Mouse (Mus musculus): ENCODE results near the gene Tmed6.
"Not testable (repeated sequence)": the region's sequence is repeated elsewhere in the genome, so short reads cannot be mapped to it uniquely, and the experiment has no call there.

Tmed6 gene

DNA sequence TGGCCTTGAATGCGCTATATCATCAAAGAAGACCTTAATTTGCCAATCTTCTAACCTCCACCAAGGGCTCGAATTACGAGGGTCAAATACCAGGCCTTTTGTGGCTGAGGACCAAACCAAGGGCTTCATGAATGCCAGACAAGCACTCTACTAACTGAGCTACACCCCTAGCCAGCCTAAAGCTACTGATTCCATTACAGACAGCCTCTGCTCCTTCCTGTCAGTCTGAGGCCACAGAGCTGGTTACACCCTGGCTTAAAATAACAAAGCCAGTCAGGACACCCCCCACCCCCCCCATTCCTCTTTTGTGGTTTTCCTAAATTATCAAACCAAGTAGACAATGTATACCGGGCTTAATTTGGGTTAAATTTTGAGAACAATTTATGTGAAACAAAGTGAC lies 8.3 kb upstream of the Tmed6 start:
- DNase-seq, result no peak

DNA sequence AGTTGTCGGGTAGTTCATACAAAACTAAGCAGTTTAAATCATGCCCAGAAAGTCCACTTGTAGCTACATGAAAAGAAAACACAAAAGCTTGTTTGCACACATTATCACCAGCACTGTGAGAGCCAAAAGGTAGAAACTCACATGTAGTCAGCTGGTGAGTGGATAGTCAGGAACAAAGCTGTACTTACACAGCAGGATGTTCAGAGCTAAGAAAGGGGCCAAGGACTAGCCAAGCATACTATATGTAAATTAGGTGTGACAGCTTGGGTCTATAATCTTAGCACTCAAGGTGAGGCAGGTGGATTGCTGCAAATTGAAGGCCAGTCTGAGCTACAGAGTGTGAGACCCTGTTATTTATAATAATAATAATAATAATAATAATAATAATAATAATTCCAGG lies 2.8 kb downstream of the Tmed6 start:
- DNase-seq, result no peak

DNA sequence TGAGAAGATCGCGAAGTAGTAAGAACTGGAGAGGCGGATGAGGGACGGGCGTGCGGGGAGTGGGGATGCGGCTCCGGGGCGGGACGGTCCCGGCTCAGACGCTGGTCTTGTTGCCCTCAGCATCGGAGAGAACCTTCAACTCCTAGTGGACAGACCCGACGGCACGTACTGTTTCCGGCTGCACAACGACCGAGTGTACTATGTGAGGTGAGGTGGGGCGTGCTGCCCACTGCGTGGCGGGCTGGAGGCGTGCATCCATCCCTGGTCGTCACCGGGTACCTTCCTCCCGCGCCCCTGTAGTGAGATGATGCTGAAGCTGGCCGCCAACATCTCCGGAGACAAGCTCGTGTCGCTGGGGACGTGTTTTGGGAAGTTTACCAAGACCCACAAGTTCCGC lies 8.5 kb downstream of the Tmed6 start:
- DNase-seq, result no peak

- peak; percentile 92 to 95 for DNase-seq
These were observed 9.1 kb downstream of the Tmed6 start, which contains the start of the genes Cog8 and Nip7 for GRCm38 (mm10) chr8:107056076-107056972. Gene Cog8 (minus strand): TSS chr8:107056689. Gene Nip7 (plus strand): TSS chr8:107056877.

- DNase-seq, result no peak
These were observed 13.4 kb downstream of the Tmed6 start for GRCm38 (mm10) chr8:107052046-107052445.

GRCm38 (mm10) chr8:107049480-107049879 lies 16.0 kb downstream of the Tmed6 start:
- no peak for DNase-seq

DNA sequence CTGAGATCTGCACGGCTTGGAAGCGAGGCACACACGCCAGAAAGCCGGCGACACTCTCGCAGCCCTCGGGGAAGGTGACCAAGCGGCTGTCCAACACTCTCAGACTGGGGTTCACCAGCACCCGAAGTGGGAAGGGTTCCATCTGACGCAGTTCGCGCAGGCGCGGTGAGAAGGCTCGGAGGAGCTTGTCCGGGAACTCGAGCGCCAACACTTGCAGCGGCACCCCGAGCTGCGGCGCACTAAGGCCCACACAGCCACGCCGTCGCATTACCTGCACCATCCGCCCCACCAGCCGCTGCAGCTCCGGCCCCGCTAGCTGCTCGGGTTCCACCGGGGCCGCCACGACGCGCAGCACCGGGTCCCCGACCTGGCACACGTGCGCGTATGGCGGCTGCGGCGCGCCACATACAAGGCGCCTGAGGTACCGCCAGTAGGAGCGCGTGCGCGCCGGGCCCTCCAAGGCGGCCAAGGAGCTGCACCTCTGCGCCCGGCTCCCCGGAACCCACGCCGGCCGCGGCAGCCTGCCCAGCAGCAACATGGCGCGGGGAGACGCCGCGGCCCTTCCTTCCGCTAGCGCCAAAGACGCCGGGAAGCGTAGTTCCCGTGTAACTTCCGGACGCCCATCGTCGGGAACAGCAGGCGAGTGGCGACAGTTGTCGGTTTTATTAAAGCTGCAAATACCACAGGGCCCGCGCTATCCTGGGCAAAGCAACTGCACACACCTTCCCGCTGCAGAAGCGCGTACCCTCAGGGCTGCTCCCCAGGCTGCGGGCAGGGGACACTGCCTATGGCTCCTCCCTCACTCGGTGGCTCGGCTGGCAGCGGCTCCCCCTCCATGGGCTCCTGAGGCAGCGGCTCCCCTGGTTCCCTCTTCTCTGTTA lies 17.1 kb downstream of the Tmed6 start, which contains the start of gene Pdf:
Pdf (minus strand) TSS at position 554 of the 881 bp plus-strand sequence.
- DNase-seq, result peak; percentile 77 to 84

DNA sequence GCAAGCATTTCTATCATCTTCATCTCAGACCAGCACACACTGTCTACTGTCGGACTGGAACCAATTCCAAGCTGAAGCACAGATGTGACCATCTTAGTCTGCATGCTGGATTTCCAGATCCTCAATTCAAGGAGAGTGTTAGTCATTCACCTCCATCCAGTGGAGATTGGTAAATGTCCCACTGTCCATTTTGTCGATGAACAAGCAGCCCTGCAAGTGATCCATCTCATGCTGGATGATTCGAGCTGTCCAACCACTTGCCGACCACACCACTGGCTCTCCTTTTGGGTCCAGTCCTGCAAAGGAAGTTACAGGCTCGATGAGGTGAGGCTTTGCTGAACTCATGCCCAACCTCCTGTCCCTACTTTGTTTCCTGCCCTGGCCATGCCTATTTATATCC lies 18.5 kb downstream of the Tmed6 start:
- no peak for DNase-seq

- no peak for DNase-seq
These were observed 20.0 kb downstream of the Tmed6 start for GRCm38 (mm10) chr8:107045478-107045877.

DNA sequence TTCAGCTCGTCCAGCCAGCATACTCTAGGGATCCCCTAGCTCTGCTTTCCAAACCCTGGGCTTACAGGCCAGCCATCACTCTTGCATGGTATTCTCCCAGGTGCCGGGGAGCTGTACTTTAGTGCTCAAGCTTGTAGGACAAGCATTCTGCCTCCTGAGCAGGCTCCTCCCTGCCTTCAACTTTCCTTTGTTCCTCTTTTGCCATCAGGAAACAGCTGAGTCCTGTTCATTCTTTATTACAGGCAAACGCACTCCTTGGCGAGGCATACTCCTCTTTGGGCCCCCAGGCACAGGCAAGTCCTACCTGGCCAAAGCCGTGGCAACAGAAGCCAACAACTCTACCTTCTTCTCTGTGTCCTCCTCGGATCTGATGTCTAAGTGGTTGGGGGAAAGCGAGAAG lies 24.8 kb downstream of the Tmed6 start:
- no peak for DNase-seq

- no peak for DNase-seq
These were observed 28.8 kb downstream of the Tmed6 start for GRCm38 (mm10) chr8:107036626-107037025.

GRCm38 (mm10) chr8:107035641-107036040 lies 29.8 kb downstream of the Tmed6 start:
- DNase-seq, result no peak

- not testable (repeated sequence) for DNase-seq
These were observed 31.8 kb downstream of the Tmed6 start for GRCm38 (mm10) chr8:107033609-107034008.

GRCm38 (mm10) chr8:107031577-107032090 lies 33.8 kb downstream of the Tmed6 start:
- DNase-seq, result no peak

DNA sequence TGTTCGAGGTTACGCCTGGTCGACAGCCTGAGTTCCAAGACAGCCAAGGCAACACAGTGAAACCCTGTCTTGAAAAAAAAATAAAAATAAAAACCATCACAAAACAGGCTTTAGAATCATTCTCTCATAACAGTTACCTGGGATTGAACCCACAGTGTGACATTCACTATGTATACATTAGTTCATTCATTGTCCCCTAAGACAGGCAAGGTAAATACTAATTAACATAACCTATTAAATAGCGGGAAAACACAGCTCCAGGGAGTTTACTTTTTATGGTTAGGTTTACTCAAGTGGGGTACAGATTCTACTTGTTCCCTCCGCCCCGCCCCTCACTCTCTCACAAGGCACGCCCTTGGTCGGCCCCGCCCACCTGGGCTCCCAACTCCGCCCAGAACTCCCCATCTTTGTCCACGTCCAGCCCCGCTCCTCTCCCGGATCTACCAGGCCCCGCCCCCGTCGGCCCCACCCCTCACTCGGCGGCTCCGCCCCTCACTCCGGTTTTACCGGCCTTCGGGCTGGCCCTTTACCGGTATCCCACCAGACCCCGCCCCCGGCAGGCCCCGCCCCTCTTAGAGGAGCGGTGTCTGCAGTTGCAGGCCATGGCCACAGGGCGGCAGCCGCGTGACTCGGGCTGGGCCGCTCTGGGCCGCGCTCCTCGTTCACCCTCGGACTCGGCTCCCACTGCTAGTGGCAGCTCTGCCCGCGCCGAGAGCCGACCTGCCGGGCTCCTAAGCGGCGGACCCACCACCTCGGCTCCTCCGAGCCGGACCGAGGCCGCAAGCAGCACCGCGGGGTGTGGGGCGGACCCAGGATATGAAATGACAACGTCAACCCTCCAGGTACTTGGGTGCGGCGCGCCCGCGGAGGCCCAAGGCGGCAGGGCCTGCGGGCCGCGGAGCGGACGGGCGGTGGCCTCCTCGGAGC lies 34.5 kb downstream of the Tmed6 start, which contains the start of gene Vps4a:
Vps4a (plus strand) TSS at position 573 of the 927 bp plus-strand sequence.
- DNase-seq, result peak; percentile 95 to 98

GRCm38 (mm10) chr8:107030058-107030457 lies 35.4 kb downstream of the Tmed6 start:
- no peak for DNase-seq

DNA sequence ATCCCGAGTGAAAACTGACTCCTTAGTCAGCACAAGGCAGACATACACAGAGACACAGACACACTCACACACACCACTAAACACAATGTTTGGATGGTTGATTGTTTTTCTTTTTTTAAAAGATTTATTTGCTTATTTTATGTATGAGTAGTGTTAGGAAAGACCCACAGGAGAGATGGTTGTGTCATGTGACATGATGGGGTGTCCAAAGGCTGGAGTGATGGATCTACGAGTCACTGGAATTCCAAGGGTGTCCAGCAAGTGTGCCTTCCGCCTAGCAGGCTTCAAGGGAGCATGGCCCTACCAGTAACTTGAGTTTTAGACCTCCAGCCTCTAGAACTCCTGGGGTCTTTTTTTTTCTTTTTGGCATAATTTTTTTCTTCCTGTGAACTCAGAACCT lies 36.1 kb downstream of the Tmed6 start:
- no peak for DNase-seq

- no peak for DNase-seq
These were observed 42.0 kb downstream of the Tmed6 start for GRCm38 (mm10) chr8:107023479-107023878.

- DNase-seq, result no peak
These were observed 50.5 kb downstream of the Tmed6 start for GRCm38 (mm10) chr8:107014915-107015314.

DNA sequence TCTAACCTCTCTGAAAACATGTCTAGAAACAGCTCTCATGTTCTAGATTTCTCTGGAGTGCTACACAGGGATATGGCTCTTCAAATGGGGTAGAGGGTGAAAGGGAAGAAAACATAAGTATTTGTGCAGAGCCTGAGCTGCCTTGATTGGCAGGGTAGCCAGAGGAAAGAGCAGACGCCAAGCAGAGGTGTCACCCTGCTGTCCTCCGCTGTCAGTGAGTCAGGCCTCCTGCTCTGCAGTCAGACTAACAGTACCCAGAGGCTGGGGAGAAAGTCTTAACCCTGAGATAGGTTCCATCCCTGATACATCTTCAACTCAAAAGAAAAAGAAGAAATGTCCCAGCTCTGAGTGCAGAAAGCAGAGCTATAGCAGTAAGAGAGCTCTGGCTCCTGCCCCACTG lies 52.8 kb downstream of the Tmed6 start:
- no peak for DNase-seq

Data from thymus, postnatal 36 days (tissue).